Mouse (Mus musculus) WW6 (cell line): ENCODE data around the gene Tmem167b.

Source experiments
- DNase-seq: peaks from one replicate; pipeline ENCODE4 v3.0.0-alpha.2; 2013; ENCODE audit warnings: low read depth, low spot score

Gene Tmem167b

DNA sequence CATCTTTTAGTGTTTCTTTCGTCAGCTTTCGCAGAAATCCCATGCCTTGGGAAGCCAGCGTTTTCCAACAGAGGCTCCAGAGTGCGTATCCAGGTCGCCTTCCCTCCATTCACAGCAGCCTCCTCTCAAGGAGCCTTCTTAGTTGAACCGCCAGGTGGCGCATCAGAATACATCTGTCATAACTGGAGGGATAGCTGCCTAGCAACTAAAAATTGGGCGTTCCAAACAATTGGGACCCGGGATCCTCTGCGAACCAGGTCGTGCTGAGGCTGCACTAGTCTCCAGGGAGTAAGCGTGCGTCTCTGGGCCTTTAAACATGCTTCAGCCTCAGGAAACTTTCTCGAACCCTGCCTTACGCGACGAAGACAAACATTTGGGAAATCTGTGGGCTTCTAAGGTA lies 25.0 kb downstream of the Tmem167b start:
- no peak for DNase-seq

GRCm38 (mm10) chr3:108536517-108537260 lies 25.6 kb downstream of the Tmem167b start, which contains the start of gene 5330417C22Rik:
5330417C22Rik (minus strand) TSS chr3:108536536.
- DNase-seq = no peak

DNA sequence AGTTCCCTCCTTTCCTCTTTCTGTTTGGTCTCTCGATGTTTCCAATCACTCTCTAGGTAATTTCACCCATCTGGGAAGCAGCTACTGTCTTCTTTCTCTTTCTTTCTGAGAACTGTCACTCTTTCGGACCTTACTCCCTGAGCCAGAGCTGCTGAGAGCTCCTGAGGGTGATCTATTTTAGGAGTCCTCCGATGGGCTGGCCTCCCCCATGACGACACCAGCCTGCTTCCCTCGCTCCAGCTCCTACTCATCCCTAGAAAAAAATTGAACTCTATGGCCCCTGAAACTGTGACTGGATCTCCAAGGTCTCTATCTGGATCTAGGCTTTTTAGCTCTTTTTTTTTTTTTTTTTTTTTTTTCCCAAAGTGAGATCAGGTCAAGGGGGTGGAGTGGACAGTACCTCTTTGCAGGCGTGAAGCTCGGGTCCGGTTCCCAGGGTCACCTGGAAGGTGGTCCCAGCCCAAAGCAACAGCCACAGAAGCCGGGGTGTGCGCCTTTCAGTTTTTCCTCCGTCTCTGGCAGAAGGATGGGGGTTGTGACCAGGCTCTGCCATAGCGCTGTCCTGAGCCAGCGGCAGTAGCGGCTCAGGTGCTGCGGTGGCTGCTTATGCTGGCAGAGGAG lies 26.3 kb downstream of the Tmem167b start:
- DNase-seq = no peak

DNA sequence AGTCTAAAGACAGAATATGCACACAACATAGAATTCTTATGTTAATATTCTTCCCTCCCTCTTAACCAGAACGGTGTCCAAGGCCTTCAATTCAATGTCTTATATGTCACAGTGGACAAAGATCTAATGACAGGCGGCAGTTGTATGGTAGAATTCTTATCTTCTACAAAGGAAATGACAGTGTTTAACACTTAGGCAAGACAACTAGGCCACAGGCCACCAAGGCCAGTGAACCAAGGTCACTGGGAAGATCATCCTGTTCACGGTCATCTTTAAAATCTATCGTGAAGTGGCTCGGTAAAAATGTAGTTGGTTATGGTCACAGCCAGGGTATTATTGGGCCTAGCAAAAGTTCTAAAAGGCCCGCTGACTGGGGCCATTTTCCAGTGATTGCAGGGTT lies 28.3 kb downstream of the Tmem167b start, which contains the start of gene 1700013F07Rik:
Gene 1700013F07Rik (plus strand): TSS at position 200 of the 400 bp plus-strand sequence.
- DNase-seq = no peak

DNA sequence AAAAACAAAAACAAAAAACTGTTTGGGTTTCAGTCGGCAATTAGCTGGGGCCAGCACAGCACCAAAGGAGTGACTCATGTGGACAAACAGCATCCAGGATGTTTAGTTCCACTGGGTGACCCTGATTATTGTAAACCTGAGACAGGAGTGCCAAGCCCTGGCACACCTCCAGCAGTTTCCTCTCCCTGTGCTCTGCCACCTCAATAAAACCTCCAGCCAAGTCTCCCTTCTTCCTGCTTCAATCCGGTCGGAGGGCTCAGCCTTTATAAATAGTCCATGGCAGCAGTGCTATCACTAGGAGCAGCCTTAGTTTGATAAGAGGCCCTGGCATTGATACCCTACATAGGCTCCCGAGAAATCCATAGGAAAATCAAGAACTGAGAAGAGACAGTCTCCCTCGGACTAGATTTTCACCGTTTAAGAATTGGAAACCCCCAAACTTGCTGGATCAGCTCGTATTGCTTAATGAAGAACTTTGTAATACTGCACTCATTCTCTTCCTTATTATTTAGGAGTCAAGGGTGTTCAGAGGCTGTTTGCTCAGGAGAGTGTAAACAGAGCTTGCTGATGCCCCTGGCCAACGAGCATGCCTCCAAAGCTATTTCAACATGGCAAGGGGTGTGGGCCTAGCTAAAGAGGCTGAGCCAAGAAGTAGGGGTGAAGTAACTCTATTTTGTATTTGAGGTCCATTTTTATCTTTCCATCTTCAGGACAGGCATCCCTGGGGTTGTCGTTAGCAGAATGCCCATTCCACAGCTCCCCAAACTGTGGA lies 29.0 kb downstream of the Tmem167b start:
- no peak for DNase-seq

DNA sequence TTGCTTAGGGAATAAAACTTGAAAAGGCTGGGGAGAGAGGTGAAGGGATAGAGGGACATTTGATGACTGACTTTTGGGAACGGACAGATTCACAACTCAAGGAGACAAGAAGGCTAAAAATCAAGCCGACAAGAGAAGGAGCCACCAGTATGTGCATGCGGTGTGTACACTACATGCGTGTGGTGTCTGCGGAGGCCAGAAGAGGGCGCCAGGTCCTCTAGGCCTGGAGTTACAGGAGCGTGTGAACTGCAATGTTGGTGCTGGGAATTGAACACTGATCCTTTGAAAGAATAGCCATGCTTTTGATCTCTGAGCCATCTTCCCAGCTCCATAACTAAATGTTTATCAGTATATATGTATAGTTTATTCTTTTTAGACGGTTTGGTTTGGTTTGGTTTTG lies 33.8 kb downstream of the Tmem167b start:
- DNase-seq = no peak

GRCm38 (mm10) chr3:108523415-108523814 lies 38.9 kb downstream of the Tmem167b start:
- no peak for DNase-seq

DNA sequence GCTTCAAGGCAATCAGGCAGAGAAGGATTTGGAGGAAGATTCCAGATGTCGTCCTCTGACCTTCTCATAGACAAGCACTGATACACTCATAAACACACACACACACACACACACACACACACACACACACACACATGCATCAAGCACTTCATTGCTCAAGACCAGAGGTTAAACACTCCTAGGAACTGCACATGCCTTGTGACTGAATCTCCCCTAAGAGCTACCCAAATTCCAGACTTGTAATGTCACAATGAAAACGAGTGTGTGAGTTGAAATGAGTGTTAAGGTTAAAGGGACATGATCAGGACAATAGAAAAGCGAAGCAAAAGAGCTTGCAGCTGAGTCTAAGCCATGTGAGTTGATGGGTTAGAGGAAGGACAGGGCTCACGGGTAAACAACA lies 44.0 kb downstream of the Tmem167b start:
- no peak for DNase-seq

- DNase-seq = peak; percentile 49
Observed at GRCm38 (mm10) chr3:108513465-108513864, 48.8 kb downstream of the Tmem167b start.

GRCm38 (mm10) chr3:108510716-108511483 lies 51.4 kb downstream of the Tmem167b start:
- DNase-seq = no peak

DNA sequence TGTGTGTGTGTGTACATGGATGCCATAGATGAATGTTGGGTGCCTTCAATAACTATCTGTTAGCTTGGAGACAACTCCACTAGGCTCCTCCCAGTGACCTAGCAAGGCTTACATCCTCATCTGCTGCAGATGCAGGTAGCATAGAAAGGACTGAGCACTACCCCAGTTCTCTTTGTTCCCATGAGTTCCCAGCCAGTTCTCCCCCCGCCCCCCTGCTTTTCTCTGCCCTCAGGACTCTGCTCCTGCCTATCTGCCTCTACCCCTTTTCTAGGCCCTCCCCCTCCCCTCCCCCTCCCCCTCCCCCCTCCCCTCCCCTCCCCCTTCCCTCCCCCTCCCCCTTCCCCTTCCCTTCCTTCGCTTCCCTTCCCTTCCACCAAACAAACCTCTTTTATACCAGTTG lies 52.1 kb downstream of the Tmem167b start:
- DNase-seq = no peak

DNA sequence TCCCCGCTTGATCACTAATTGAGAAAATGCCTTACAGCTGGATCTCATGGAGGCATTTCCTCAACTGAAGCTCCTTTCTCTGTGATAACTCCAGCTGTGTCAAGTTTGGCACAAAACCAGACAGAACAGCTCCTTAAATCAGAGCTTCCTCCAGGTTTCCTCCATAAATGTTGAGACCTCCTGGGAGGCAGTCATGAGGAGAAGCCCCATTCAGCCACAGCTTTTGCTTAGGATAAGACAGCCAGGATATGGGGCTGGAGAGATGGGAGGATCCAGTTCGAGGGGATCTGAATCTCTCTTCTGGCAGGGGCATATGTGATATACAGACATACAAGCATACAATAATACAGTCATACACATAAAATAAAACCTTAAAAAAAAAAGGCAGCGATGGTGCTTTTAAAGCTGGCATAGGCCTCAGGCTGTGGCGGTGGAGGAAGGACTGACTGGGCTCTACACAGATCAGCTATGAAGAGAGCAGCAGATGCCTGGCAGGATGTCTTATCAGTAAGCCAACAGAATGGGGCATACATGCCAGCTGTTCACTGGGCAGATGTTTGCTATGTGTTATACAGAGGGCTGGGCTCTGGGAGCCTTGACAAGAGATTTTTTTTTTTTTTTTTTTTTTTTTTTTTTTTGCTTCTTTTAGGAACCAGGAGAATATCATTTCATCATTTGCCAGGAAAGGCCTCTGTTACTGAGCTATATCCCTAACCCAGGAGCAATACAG lies 53.4 kb downstream of the Tmem167b start:
- DNase-seq = no peak
